8 mouse cellular contexts compared by ENCODE assay signal in the genomic region with DNA sequence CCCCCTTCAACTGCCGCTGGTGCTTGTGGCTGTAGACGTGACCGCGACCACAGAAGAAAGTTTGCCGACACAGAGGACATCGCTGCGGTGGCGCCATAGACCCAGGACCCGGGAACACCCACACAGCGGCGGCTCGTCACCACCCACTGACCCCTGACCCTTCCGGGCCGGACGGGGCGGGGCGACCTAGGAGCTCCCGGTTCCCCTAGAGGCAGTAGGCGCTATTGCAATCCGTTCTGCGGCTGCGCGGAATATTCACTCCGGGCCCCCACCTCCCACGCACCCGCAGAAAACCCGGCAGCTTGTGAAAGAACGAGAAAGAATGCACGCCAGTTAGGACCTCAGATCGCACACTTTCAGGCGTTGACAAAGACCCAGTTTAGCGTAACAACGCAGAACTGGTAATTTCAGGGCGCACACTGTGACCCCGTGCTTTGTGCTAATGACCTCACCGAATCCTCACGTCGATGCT. TPM values are rescaled to one million over a fixed set of nuclear protein-coding genes. Genes with fewer than 3 reads are reported as not detected.
DNase-seq lines count a peak whose midpoint lies in the region; ATAC-seq lines count a peak whose summit lies in the region.

No protein-coding gene starts in this region.

- H3K9ac ChIP-seq in intestine, embryonic 16.5 days (ENCODE audit: low read depth, low read length): peak overlapping the region; percentile 91

- no peaks in the 10 kb centered on the region for H3K27me3 ChIP-seq in intestine, embryonic 16.5 days (replicated peaks; ENCODE audit: control insufficient read depth, insufficient read depth, low read length)

- peak overlapping the region; percentile 89 for H3K4me3 ChIP-seq in intestine, embryonic 16.5 days (ENCODE audit: low read length)

- intact Hi-C loops in left cerebral cortex, postnatal 25 days (cut with DNase I): no loop called here

- H3K36me3 ChIP-seq in intestine, embryonic 16.5 days (ENCODE audit: control insufficient read depth, insufficient read depth, low read length): peaks cover 5% of the 10 kb centered on the region

- H3K9me3 ChIP-seq in intestine, embryonic 16.5 days (ENCODE audit: control insufficient read depth, low read length): no peaks in the 10 kb centered on the region

- H3K27ac ChIP-seq in intestine, embryonic 16.5 days (ENCODE audit: low read length): peak overlapping the region; percentile 77

- peak overlapping the region; percentile 78 for H3K4me2 ChIP-seq in intestine, embryonic 16.5 days (ENCODE audit: low read depth, low read length)

- H3K4me1 ChIP-seq in intestine, embryonic 16.5 days (ENCODE audit: control insufficient read depth, insufficient read depth, low read length): peaks cover 10% of the 10 kb centered on the region

- peak; percentile 97 for ATAC-seq in intestine, embryonic 16.5 days

- under 1% methylated on average over 38 of the region's 38 CpGs for WGBS in intestine, embryonic 16.5 days

- peak; percentile 98 for DNase-seq in adrenal gland, postnatal 10 days
- DNase-seq in embryo, embryonic 9.5 days (ENCODE audit: extremely low spot score): peak; percentile 94
- DNase-seq in gastrocnemius, postnatal 4 days (ENCODE audit: low spot score in 2 of 2): peak; percentile 95 to 96
- peak; percentile 95 to 97 for DNase-seq in left cerebral cortex, postnatal 25 days (ENCODE audit: low spot score in 2 of 2)
- peak; percentile 93 for DNase-seq in mesoderm, embryonic 11.5 days (ENCODE audit: low read depth, low spot score)
- DNase-seq in right cerebral cortex, postnatal 25 days: peak; percentile 96
- peak; percentile 90 to 95 for DNase-seq in urinary bladder, postnatal 36 days (ENCODE audit: low spot score in 2 of 2)

RNA-seq across cellular contexts. Expression of a gene that starts 0.4 kb away (rescaled TPM):
- 10 to 100 TPM; 15.4 to 20.7 TPM for total RNA-seq in adrenal gland, postnatal 10 days (2021)
- total RNA-seq in gastrocnemius, postnatal 4 days (2021): 10 to 100 TPM in 1 of 2 experiments, 1 to 10 TPM in 1; 10.0 to 17.3 TPM
- polyA plus RNA-seq in intestine, embryonic 16.5 days (2015; fragmentation: Nextera tagmentation; extraction: Ambion mirVana): 23.3 and 25.9 TPM in 2 replicates
- total RNA-seq in left cerebral cortex, postnatal 25 days (2021): 10 to 100 TPM; 14.6 to 15.8 TPM

RNA-seq across cellular contexts. Expression of a gene that starts 10.5 kb away (rescaled TPM):
- 10 to 100 TPM; 65.4 to 70.9 TPM for total RNA-seq in adrenal gland, postnatal 10 days (2021)
- 10 to 100 TPM; 43.2 to 43.5 TPM for total RNA-seq in gastrocnemius, postnatal 4 days (2021)
- polyA plus RNA-seq in intestine, embryonic 16.5 days (2015; fragmentation: Nextera tagmentation; extraction: Ambion mirVana): 110 and 122 TPM in 2 replicates
- 10 to 100 TPM; 67.6 to 68.8 TPM for total RNA-seq in left cerebral cortex, postnatal 25 days (2021)

RNA-seq across cellular contexts. Expression of a gene that starts 11.0 kb away (rescaled TPM):
- 1,000 to 10,000 TPM; 1,303 to 1,311 TPM for total RNA-seq in adrenal gland, postnatal 10 days (2021)
- 1,000 to 10,000 TPM; 1,491 to 1,513 TPM for total RNA-seq in gastrocnemius, postnatal 4 days (2021)
- 1,622 and 1,645 TPM in 2 replicates for polyA plus RNA-seq in intestine, embryonic 16.5 days (2015; fragmentation: Nextera tagmentation; extraction: Ambion mirVana)
- 100 to 1,000 TPM; 615 to 632 TPM for total RNA-seq in left cerebral cortex, postnatal 25 days (2021)

RNA-seq across cellular contexts. Expression of a gene that starts 21.3 kb away (rescaled TPM):
- total RNA-seq in adrenal gland, postnatal 10 days (2021): 10 to 100 TPM; 30.6 to 44.8 TPM
- 10 to 100 TPM; 58.2 to 68.3 TPM for total RNA-seq in gastrocnemius, postnatal 4 days (2021)
- 87.2 and 101 TPM in 2 replicates for polyA plus RNA-seq in intestine, embryonic 16.5 days (2015; fragmentation: Nextera tagmentation; extraction: Ambion mirVana)
- total RNA-seq in left cerebral cortex, postnatal 25 days (2021): 10 to 100 TPM; 27.3 to 29.1 TPM

RNA-seq across cellular contexts. Expression of a gene that starts 23.0 kb away (rescaled TPM):
- total RNA-seq in adrenal gland, postnatal 10 days (2021): not detected
- not detected for total RNA-seq in gastrocnemius, postnatal 4 days (2021)
- polyA plus RNA-seq in intestine, embryonic 16.5 days (2015; fragmentation: Nextera tagmentation; extraction: Ambion mirVana): not detected in 2 replicates
- total RNA-seq in left cerebral cortex, postnatal 25 days (2021): not detected

Comparison
In these comparisons a context has a peak if more than half of its experiments do, and no peak if none do; other contexts are left out.
1. Peak in every context shown above with its lines: DNase-seq, ATAC-seq, H3K4me3 ChIP-seq and H3K27ac ChIP-seq.